Mouse (Mus musculus) intestine, embryonic 14.5 days (tissue): ENCODE measurements at regions not wholly inside any gene's neighbourhood (a gene's known extent, or its start where the extent isn't known, plus 50 kb on each side); places are given as distances from the start of the nearest gene placed in this dataset.

Experiments
- ATAC-seq: fragments of 200-750 bp; cut with Nextera tagmentation; replicated peaks from 2 replicates; pipeline ENCODE4 v1.8.0; 2017; ENCODE audit warnings: low read depth, moderate number of reproducible peaks, moderate TSS enrichment, moderate library complexity; ENCODE audit not compliant: low FRiP score, low TSS enrichment
- DNase-seq: peaks from one replicate; pipeline ENCODE4 v3.0.0-alpha.2; 2018; ENCODE audit warnings: low spot score
- H3K27ac ChIP-seq: fragments of 300-500 bp; sonication (generic); 2 replicates; pipeline ENCODE4 v1.5.1; 2014; ENCODE audit warnings: low read depth, mild to moderate bottlenecking, control low read depth
- H3K27me3 ChIP-seq: fragments of 300-500 bp; sonication (generic); replicated peaks from 2 replicates; pipeline ENCODE4 v1.6.1; 2014; ENCODE audit warnings: low read length, control low read depth; ENCODE audit not compliant: control insufficient read depth, insufficient read depth
- H3K36me3 ChIP-seq: fragments of 300-500 bp; sonication (generic); 2 replicates; pipeline ENCODE4 v1.6.1; 2014; ENCODE audit warnings: low read length, control low read depth; ENCODE audit not compliant: control insufficient read depth, insufficient read depth
- H3K4me1 ChIP-seq: fragments of 300-500 bp; sonication (generic); replicated peaks from 2 replicates; pipeline ENCODE4 v1.6.1; 2014; ENCODE audit warnings: low read length, control low read depth, mixed read lengths; ENCODE audit not compliant: control insufficient read depth, insufficient read depth
- H3K4me2 ChIP-seq: fragments of 300-500 bp; sonication (generic); 2 replicates; pipeline ENCODE4 v1.6.1; 2014; ENCODE audit warnings: low read length
- H3K4me3 ChIP-seq: fragments of 300-500 bp; sonication (generic); 2 replicates; pipeline ENCODE4 v1.5.1; 2014; ENCODE audit warnings: low read depth, low read length, control low read depth, mixed read lengths
- H3K9ac ChIP-seq: fragments of 300-500 bp; sonication (generic); 2 replicates; pipeline ENCODE4 v1.6.1; 2014; ENCODE audit warnings: mild to moderate bottlenecking, low read length
- H3K9me3 ChIP-seq: fragments of 300-500 bp; sonication (generic); 2 replicates; pipeline ENCODE4 v1.6.1; 2016; ENCODE audit warnings: low read length, control low read depth; ENCODE audit not compliant: control insufficient read depth
- WGBS: fragments of 180-500 bp; shearing (Covaris S2); extraction: QIAGEN DNeasy Blood & Tissue Kit; methylation state at CpG from one replicate; pipeline ENCODE4 v1.1.7; 2014; 5-methylcytosine and 5-hydroxymethylcytosine counted together

- Histone ChIP-seq H3K4me2 (no peak overlapping the region), H3K36me3 (no peaks in the 10 kb centered on the region), H3K4me3 (no peak overlapping the region), H3K4me1 (peaks cover 5% of the 10 kb centered on the region; the same call in 1 of the 2 replicates), H3K27me3 (no peaks in the 10 kb centered on the region), H3K27ac (no peak overlapping the region), H3K9me3 (no peaks in the 10 kb centered on the region), H3K9ac (no peak overlapping the region)
- ATAC-seq, result no peak
- WGBS, result 35% methylated on average over 6 of the region's 6 CpGs
- DNase-seq, result no peak
These were observed 62.9 kb upstream of the Sv2b start for GRCm38 (mm10) chr7:75371991-75372390.

GRCm38 (mm10) chr7:75372892-75373444 is 63.9 kb upstream of the Sv2b start:
- ATAC-seq (no peak), DNase-seq (no peak)
- Histone ChIP-seq H3K4me3 (no peak overlapping the region), H3K9me3 (no peaks in the 10 kb centered on the region), H3K9ac (no peak overlapping the region), H3K36me3 (no peaks in the 10 kb centered on the region), H3K4me2 (no peak overlapping the region), H3K4me1 (peaks cover 5% of the 10 kb centered on the region; the same call in 1 of the 2 replicates), H3K27ac (no peak overlapping the region), H3K27me3 (no peaks in the 10 kb centered on the region)
- 64% methylated on average over 10 of the region's 10 CpGs for WGBS

- Histone ChIP-seq H3K4me1 (peaks cover 5% of the 10 kb centered on the region; the same call in 1 of the 2 replicates), H3K36me3 (no peaks in the 10 kb centered on the region), H3K27ac (no peak overlapping the region), H3K27me3 (no peaks in the 10 kb centered on the region), H3K4me3 (no peak overlapping the region), H3K9ac (no peak overlapping the region), H3K9me3 (no peaks in the 10 kb centered on the region), H3K4me2 (no peak overlapping the region)
- no peak for DNase-seq
- 64% methylated on average over 6 of the region's 6 CpGs for WGBS
- no peak for ATAC-seq
These were observed 65.4 kb upstream of the Sv2b start for GRCm38 (mm10) chr7:75374506-75374905.

- no peak overlapping the region for H3K4me3 ChIP-seq
- WGBS, result 91% methylated on average over 3 of the region's 3 CpGs
- ATAC-seq, result no peak
- H3K27ac ChIP-seq, result no peak overlapping the region
- no peaks in the 10 kb centered on the region for H3K36me3 ChIP-seq
- DNase-seq, result no peak
- H3K27me3 ChIP-seq, result no peaks in the 10 kb centered on the region
- no peaks in the 10 kb centered on the region for H3K4me1 ChIP-seq
- H3K4me2 ChIP-seq, result no peak overlapping the region
- no peaks in the 10 kb centered on the region for H3K9me3 ChIP-seq
- no peak overlapping the region for H3K9ac ChIP-seq
These were observed 70.5 kb upstream of the Sv2b start for GRCm38 (mm10) chr7:75379595-75379994.

- WGBS, result 19% methylated on average over 8 of the region's 8 CpGs
- DNase-seq, result peak; percentile 55
- Histone ChIP-seq H3K27ac (peak overlapping the region; percentile 67), H3K36me3 (no peaks in the 10 kb centered on the region), H3K4me3 (no peak overlapping the region), H3K9ac (no peak overlapping the region), H3K9me3 (no peaks in the 10 kb centered on the region), H3K4me2 (no peak overlapping the region), H3K27me3 (no peaks in the 10 kb centered on the region), H3K4me1 (no peaks in the 10 kb centered on the region)
- ATAC-seq, result peak; percentile 81
These were observed 70.8 kb upstream of the Akap13 start for GRCm38 (mm10) chr7:75384506-75384911.

- Histone ChIP-seq H3K9ac (no peak overlapping the region), H3K4me3 (no peak overlapping the region), H3K9me3 (no peaks in the 10 kb centered on the region), H3K36me3 (no peaks in the 10 kb centered on the region), H3K27me3 (no peaks in the 10 kb centered on the region), H3K4me2 (no peak overlapping the region), H3K27ac (no peak overlapping the region), H3K4me1 (no peaks in the 10 kb centered on the region)
- DNase-seq (no peak), ATAC-seq (no peak)
- 58% methylated on average over 1 of the region's 1 CpGs for WGBS
These were observed 68.3 kb upstream of the Akap13 start for GRCm38 (mm10) chr7:75387033-75387432.

- no peak overlapping the region for H3K4me3 ChIP-seq
- DNase-seq (no peak), ATAC-seq (no peak)
- no peak overlapping the region for H3K4me2 ChIP-seq
- no peak overlapping the region for H3K9ac ChIP-seq
- H3K27ac ChIP-seq, result no peak overlapping the region
- H3K9me3 ChIP-seq, result no peaks in the 10 kb centered on the region
- H3K36me3 ChIP-seq, result no peaks in the 10 kb centered on the region
- no peaks in the 10 kb centered on the region for H3K4me1 ChIP-seq
- no peaks in the 10 kb centered on the region for H3K27me3 ChIP-seq
- 75% methylated on average over 6 of the region's 6 CpGs for WGBS
These were observed 67.4 kb upstream of the Akap13 start for GRCm38 (mm10) chr7:75387821-75388431.

GRCm38 (mm10) chr7:75390162-75390561 is 65.2 kb upstream of the Akap13 start:
- H3K36me3 ChIP-seq, result no peaks in the 10 kb centered on the region
- H3K9me3 ChIP-seq, result no peaks in the 10 kb centered on the region
- no peak overlapping the region for H3K4me2 ChIP-seq
- H3K4me1 ChIP-seq, result peaks cover under 1% of the 10 kb centered on the region
- ATAC-seq, result no peak
- no peak for DNase-seq
- no peak overlapping the region for H3K9ac ChIP-seq
- WGBS, result 96% methylated on average over 3 of the region's 3 CpGs
- no peak overlapping the region for H3K27ac ChIP-seq
- H3K4me3 ChIP-seq, result no peak overlapping the region
- H3K27me3 ChIP-seq, result no peaks in the 10 kb centered on the region

GRCm38 (mm10) chr7:75392783-75393182 is 62.6 kb upstream of the Akap13 start:
- ATAC-seq, result no peak

More at GRCm38 (mm10) chr7:75392783-75393182, 62.6 kb upstream of the Akap13 start:
- H3K9me3 ChIP-seq, result no peaks in the 10 kb centered on the region
- 24% methylated on average over 3 of the region's 3 CpGs for WGBS
- no peak overlapping the region for H3K4me2 ChIP-seq
- no peaks in the 10 kb centered on the region for H3K27me3 ChIP-seq
- no peak overlapping the region for H3K27ac ChIP-seq
- DNase-seq, result no peak
- H3K4me3 ChIP-seq, result no peak overlapping the region
- H3K9ac ChIP-seq, result no peak overlapping the region
- no peaks in the 10 kb centered on the region for H3K36me3 ChIP-seq
- H3K4me1 ChIP-seq, result peaks cover 9% of the 10 kb centered on the region
